Mouse (Mus musculus) lung, postnatal 0 days (tissue): Measurements from ENCODE around the gene Mlip. TPM values are rescaled to one million over a fixed set of nuclear protein-coding genes. Genes with fewer than 3 reads are reported as not detected.

Source experiments
- ATAC-seq: fragments of 200-750 bp; cut with Nextera tagmentation; 2 replicates; pipeline ENCODE4 v1.8.0; 2017; ENCODE audit warnings: moderate library complexity
- DNase-seq: peaks from one replicate; pipeline ENCODE4 v3.0.0-alpha.2; 2016; ENCODE audit warnings: low spot score
- H3K27ac ChIP-seq: fragments of 300-500 bp; sonication (generic); 2 replicates; pipeline ENCODE4 v1.5.1; 2014; ENCODE audit warnings: antibody characterized with exemption, mild to moderate bottlenecking, low read length, mixed read lengths
- H3K27me3 ChIP-seq: fragments of 300-500 bp; sonication (generic); replicated peaks from 2 replicates; pipeline ENCODE4 v1.6.1; 2014; ENCODE audit warnings: low read length, mixed read lengths; ENCODE audit not compliant: insufficient read depth
- H3K36me3 ChIP-seq: fragments of 300-500 bp; sonication (generic); 2 replicates; pipeline ENCODE4 v1.6.1; 2014; ENCODE audit warnings: low read length, mixed read lengths; ENCODE audit not compliant: insufficient read depth
- H3K4me1 ChIP-seq: fragments of 300-500 bp; sonication (generic); 2 replicates; pipeline ENCODE4 v1.6.1; 2014; ENCODE audit warnings: antibody characterized with exemption, low read depth, low read length, mixed read lengths; ENCODE audit not compliant: insufficient read depth
- H3K4me2 ChIP-seq: fragments of 300-500 bp; sonication (generic); replicated peaks from 2 replicates; pipeline ENCODE4 v1.6.1; 2014; ENCODE audit warnings: low read depth, mild to moderate bottlenecking, low read length, moderate library complexity, mixed read lengths
- H3K4me3 ChIP-seq: fragments of 300-500 bp; sonication (generic); 2 replicates; pipeline ENCODE4 v1.5.1; 2014; ENCODE audit warnings: low read depth, low read length
- H3K9ac ChIP-seq: fragments of 300-500 bp; sonication (generic); replicated peaks from 2 replicates; pipeline ENCODE4 v1.6.1; 2014; ENCODE audit warnings: low read depth, mild to moderate bottlenecking
- H3K9me3 ChIP-seq: fragments of 300-500 bp; sonication (generic); 2 replicates; pipeline ENCODE4 v1.6.1; 2016; ENCODE audit warnings: low read length, mixed read lengths
- CTCF ChIP-seq: IDR thresholded peaks from 2 replicates; pipeline ENCODE4 v1.5.1; 2016; ENCODE audit warnings: antibody characterized with exemption, mild to moderate bottlenecking
- EP300 ChIP-seq: IDR thresholded peaks from 2 replicates; pipeline ENCODE4 v1.6.1; 2016; ENCODE audit warnings: antibody characterized with exemption, mild to moderate bottlenecking, control low read depth
- WGBS: fragments of 180-500 bp; shearing (Covaris S2); extraction: QIAGEN DNeasy Blood & Tissue Kit; methylation state at CpG from one replicate; pipeline ENCODE4 v1.1.7; 2014; 5-methylcytosine and 5-hydroxymethylcytosine counted together
- polyA plus RNA-seq: library from polyadenylated mRNA; unstranded; fragments of >200 nt; fragmentation: Nextera tagmentation; extraction: Ambion mirVana; gene quantifications from 2 replicates; pipeline ENCODE4 v1.2.1, GENCODE M21; 2015

Gene Mlip
- polyA plus RNA-seq, 1 experiment from 2014 or later: 1.8 TPM

GRCm38 (mm10) chr9:77259052-77259451 is 93.7 kb downstream of the Mlip start:
- WGBS: 28% methylated on average over 4 of the region's 4 CpGs
- Histone ChIP-seq H3K9me3 (no peaks in the 10 kb centered on the region), H3K4me2 (no peak overlapping the region), H3K36me3 (no peaks in the 10 kb centered on the region), H3K27me3 (no peaks in the 10 kb centered on the region), H3K9ac (no peak overlapping the region), H3K27ac (no peak overlapping the region), H3K4me1 (no peaks in the 10 kb centered on the region), H3K4me3 (no peak overlapping the region)
- no peak for DNase-seq
- TF ChIP-seq CTCF: no peak
- no peak for TF ChIP-seq EP300
- no peak for ATAC-seq

- no peak for ATAC-seq
- Histone ChIP-seq H3K9ac (no peak overlapping the region), H3K4me1 (no peaks in the 10 kb centered on the region), H3K4me3 (no peak overlapping the region), H3K27me3 (no peaks in the 10 kb centered on the region), H3K27ac (no peak overlapping the region), H3K36me3 (no peaks in the 10 kb centered on the region), H3K4me2 (no peak overlapping the region), H3K9me3 (no peaks in the 10 kb centered on the region)
- TF ChIP-seq CTCF: no peak
- TF ChIP-seq EP300: no peak
- WGBS: 40% methylated on average over 6 of the region's 6 CpGs
- no peak for DNase-seq
Measured at GRCm38 (mm10) chr9:77258265-77258664, 94.5 kb downstream of the Mlip start.

- Histone ChIP-seq H3K4me2 (no peak overlapping the region), H3K9me3 (no peaks in the 10 kb centered on the region), H3K4me1 (no peaks in the 10 kb centered on the region), H3K36me3 (no peaks in the 10 kb centered on the region), H3K9ac (no peak overlapping the region), H3K4me3 (no peak overlapping the region), H3K27me3 (no peaks in the 10 kb centered on the region), H3K27ac (no peak overlapping the region)
- DNase-seq: no peak
- ATAC-seq: no peak
- no peak for TF ChIP-seq EP300
- no peak for TF ChIP-seq CTCF
- 91% methylated on average over 3 of the region's 3 CpGs for WGBS
Measured at GRCm38 (mm10) chr9:77254514-77254913, 98.3 kb downstream of the Mlip start.

GRCm38 (mm10) chr9:77252761-77253160 is 100.0 kb downstream of the Mlip start:
- H3K27me3 ChIP-seq: no peaks in the 10 kb centered on the region
- no peaks in the 10 kb centered on the region for H3K36me3 ChIP-seq
- no peaks in the 10 kb centered on the region for H3K4me1 ChIP-seq
- no peak overlapping the region for H3K4me3 ChIP-seq
- DNase-seq (no peak), ATAC-seq (no peak)
- no peak overlapping the region for H3K4me2 ChIP-seq
- H3K9ac ChIP-seq: no peak overlapping the region
- H3K27ac ChIP-seq: no peak overlapping the region
- no peak for TF ChIP-seq CTCF
- no peak for TF ChIP-seq EP300
- WGBS: 75% methylated on average over 4 of the region's 4 CpGs
- no peaks in the 10 kb centered on the region for H3K9me3 ChIP-seq

GRCm38 (mm10) chr9:77252134-77252533 is 100.6 kb downstream of the Mlip start:
- ATAC-seq: no peak
- Histone ChIP-seq H3K4me2 (no peak overlapping the region), H3K36me3 (no peaks in the 10 kb centered on the region), H3K27me3 (no peaks in the 10 kb centered on the region), H3K4me1 (no peaks in the 10 kb centered on the region), H3K9me3 (no peaks in the 10 kb centered on the region), H3K9ac (no peak overlapping the region), H3K4me3 (no peak overlapping the region), H3K27ac (no peak overlapping the region)
- DNase-seq: no peak
- TF ChIP-seq CTCF (no peak), EP300 (no peak)
- WGBS: 62% methylated on average over 7 of the region's 7 CpGs

- 68% methylated on average over 12 of the region's 18 CpGs for WGBS
- H3K9me3 ChIP-seq: no peaks in the 10 kb centered on the region
- no peaks in the 10 kb centered on the region for H3K36me3 ChIP-seq
- H3K4me3 ChIP-seq: no peak overlapping the region
- ATAC-seq: no peak
- no peak for TF ChIP-seq EP300
- no peak for TF ChIP-seq CTCF
- no peak overlapping the region for H3K4me2 ChIP-seq
- no peak overlapping the region for H3K27ac ChIP-seq
- no peaks in the 10 kb centered on the region for H3K27me3 ChIP-seq
- H3K4me1 ChIP-seq: no peaks in the 10 kb centered on the region
- DNase-seq: no peak
- H3K9ac ChIP-seq: no peak overlapping the region
Measured at GRCm38 (mm10) chr9:77251511-77252112, 101.2 kb downstream of the Mlip start.

GRCm38 (mm10) chr9:77198250-77198649 is 154.5 kb downstream of the Mlip start:
- ATAC-seq: no peak
- H3K27me3 ChIP-seq: no peaks in the 10 kb centered on the region
- H3K36me3 ChIP-seq: no peaks in the 10 kb centered on the region
- H3K9me3 ChIP-seq: no peaks in the 10 kb centered on the region
- 59% methylated on average over 1 of the region's 1 CpGs for WGBS
- no peak overlapping the region for H3K27ac ChIP-seq
- TF ChIP-seq EP300 (no peak), CTCF (no peak)
- H3K4me1 ChIP-seq: no peaks in the 10 kb centered on the region
- no peak overlapping the region for H3K4me3 ChIP-seq
- no peak overlapping the region for H3K9ac ChIP-seq
- DNase-seq: no peak
- H3K4me2 ChIP-seq: no peak overlapping the region
